Mouse (Mus musculus): ENCODE results near the gene Kirrel3. TPM values are rescaled to one million over a fixed set of nuclear protein-coding genes. Genes with fewer than 3 reads are reported as not detected.

Kirrel3 gene
- total RNA-seq, 4 experiments from 2014 or later: 0.41 to 1.6 (median 0.80) TPM

DNA sequence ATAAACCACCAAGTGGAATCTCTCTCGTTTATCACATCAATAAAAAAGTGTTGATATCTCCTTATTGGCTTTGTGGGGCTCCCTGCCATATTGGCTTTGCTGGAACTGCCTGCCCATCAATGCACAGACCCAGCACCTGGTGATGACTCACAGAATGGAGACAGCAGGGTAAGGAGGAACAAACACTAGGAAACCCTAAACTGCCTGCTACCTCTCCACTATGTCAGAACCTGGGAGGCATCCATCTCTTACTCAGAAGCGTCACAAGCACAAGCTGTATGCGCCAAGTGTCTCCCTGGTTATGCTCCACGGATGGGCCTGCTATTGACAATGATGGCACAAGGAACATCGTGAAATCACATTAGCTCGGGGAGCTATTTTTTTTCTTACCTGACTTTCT is 33.2 kb downstream of the Kirrel3 start:
- no peak for DNase-seq

DNA sequence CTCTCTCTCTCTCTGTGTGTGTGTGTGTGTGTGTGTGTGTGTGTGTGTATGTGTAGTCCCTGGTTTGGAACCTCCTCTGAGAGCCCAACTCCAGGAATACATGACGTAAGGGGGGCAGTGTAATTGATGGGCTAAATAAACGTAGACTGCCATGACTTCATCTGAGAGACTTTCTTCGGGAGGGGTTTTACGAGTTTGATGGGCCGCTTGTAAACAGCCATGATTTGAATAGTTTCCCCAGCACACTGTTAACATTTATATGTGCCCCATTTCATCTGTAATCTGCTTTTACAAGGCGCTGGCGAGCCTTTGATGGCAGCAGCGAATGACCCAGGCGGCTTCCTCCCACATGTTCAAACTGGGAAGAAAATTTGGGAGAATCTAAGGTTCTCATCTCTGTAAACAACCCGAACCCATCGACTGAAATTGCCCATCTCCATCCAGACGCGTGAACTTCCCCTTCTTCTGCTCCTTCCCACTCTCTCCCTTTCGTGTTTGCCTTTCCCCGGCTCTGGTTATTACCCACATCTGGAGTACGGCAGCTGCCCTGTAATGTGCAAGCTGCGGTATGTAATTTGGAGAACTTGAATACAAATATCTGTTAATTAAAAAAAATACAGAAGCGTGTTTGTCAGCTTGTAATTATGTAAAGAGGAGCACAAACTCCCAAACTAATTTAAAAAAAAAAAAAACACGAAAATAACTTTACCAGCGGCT is 34.7 kb downstream of the Kirrel3 start:
- no peak for DNase-seq

- no peak for DNase-seq
These were observed 40.0 kb downstream of the Kirrel3 start for GRCm38 (mm10) chr9:34525695-34526094.

DNA sequence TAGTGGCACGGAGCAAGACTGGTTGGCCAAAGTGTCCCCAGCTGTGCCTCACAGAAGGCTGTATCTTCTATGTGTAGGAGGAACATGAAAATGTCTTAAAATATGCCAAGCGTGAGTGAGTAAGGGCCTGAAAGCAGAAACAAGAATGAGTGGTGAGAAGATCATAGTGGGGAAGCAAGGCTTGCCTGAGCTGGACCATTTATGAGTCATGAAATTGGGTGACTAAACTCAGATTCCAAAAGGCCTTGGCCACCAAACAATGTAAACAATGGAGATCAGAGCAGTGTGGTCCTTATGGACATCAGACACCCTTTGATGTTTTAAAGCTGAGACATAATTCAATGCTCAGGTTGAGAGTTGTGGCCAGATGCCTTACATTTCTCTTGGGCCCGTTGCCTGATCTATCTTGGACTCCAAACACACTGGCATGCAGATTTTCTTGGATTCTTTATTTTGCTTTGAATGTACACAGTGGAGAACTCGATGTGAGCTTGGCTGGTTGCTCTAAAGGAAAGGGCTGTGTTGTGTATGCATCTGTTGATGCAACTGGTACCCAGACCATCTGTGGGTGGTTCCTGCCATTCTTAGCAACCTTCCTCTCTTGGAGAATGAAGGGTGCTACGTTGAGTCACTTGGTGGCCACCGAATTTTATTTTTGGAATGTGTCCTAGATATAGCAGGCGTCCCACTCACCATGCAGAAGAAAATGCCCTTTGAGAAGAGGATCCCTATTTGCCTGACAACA is 53.1 kb downstream of the Kirrel3 start:
- no peak for DNase-seq

DNA sequence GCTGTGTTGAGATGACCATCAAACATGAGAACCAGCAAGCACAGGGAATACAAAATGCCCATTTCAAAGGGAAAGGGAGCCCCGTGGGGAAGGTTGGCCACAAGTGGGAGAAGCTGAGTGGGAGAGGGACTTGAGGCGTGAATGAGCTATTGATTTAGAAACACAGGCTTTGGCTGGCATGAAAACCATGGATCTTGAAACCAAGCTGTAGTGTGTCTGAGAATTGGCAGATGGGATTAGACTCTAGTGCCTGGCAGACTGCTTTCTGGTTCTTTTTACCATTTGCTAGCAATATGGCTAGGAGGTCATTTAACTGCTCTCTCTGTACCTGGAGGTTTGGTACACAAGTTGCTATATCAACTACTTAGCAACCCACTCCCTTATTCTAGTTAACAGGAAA is 56.2 kb downstream of the Kirrel3 start:
- no peak for DNase-seq

- DNase-seq: no peak
These were observed 70.0 kb downstream of the Kirrel3 start for GRCm38 (mm10) chr9:34555699-34556098.

- no peak for DNase-seq
These were observed 72.2 kb downstream of the Kirrel3 start for GRCm38 (mm10) chr9:34557846-34558245.

- DNase-seq: no peak
These were observed 72.7 kb downstream of the Kirrel3 start for GRCm38 (mm10) chr9:34558291-34558899.

- no peak for DNase-seq
These were observed 73.4 kb downstream of the Kirrel3 start for GRCm38 (mm10) chr9:34559102-34559501.

DNA sequence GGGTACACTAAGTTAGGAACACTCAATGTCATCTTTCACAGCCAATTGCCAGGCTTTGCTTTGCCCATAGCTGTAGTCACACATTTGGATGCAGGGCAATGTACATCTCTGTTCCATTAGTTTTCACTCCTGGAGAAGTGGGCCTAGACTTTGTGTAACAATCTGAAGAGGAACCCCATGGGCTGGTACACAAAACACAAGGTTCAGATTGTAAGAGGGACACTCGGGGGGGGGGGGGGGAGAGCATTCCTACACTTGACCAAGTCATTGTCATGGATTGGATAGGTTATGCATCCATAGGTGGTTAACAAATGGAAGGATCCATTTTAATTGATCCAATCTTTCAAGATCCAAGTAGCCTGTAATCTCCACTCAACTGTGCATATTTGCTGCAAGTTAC is 75.6 kb downstream of the Kirrel3 start:
- no peak for DNase-seq

DNA sequence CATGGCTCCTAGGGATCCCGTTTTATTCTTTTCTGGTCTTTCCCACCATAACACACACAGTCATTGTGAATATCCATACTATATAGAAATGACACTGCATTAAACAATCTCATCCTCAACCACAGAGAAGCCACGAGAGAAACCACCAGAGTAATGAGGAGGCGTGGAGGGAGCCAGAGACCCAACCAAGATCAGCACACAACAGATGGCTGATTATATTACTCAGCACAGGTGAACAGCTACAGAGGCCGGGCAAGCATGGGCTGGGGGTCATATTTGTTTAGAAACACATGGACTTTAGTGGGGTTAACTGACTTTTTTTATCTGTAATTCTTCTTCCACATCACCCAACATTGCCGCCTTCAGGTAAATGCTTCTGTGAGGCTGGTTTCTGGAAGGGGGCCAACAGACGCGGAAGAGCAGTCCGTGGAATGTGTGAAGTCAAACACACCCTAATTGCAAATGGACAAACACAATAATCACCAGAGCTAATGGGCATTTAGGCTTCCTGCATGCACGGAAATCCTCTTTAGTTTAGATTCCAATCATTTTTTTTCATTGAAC is 76.8 kb downstream of the Kirrel3 start:
- no peak for DNase-seq

GRCm38 (mm10) chr9:34573906-34574305 is 88.2 kb downstream of the Kirrel3 start:
- no peak for DNase-seq

GRCm38 (mm10) chr9:34574611-34575010 is 88.9 kb downstream of the Kirrel3 start:
- DNase-seq: no peak

GRCm38 (mm10) chr9:34579174-34579573 is 93.5 kb downstream of the Kirrel3 start:
- DNase-seq: no peak

- DNase-seq: no peak
These were observed 94.4 kb downstream of the Kirrel3 start for GRCm38 (mm10) chr9:34580059-34580458.

DNA sequence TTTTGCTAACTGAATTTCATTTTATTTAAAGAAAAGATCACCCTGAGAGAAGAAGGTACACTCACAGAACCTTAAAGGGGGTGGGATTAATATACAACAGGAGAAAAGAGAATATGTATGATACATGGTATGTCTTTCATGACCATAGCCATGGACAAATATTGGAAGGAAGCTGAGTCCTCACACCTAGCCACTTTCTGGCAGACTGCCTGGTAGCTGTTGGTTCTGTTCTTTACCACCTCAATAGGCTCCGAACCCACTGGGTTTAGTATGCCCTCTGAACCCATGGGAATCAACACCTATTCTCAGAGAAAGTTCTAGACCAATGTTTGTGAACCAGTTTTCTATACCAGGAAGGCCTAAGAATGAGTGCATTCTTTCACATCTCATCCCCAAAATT is 96.8 kb downstream of the Kirrel3 start:
- no peak for DNase-seq

DNA sequence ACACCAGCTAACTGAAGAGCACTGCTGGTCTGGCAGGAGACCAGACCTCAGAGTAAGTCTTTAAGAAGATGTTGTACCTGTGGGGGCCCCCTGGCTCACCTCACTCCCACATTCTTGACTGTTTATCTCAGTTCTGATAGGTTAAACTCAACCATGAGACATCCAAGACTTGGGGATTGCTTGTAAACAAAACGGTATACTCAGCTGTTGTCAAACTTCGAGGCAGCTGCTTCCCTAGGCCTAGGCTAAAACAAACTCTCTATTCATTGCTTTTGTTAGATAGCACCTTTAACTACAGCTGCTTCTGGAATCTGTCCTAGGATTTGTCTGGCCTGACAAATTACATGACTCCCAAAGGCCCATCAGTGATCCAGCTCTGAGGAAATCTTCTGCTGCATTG is 99.8 kb downstream of the Kirrel3 start:
- DNase-seq: no peak

DNA sequence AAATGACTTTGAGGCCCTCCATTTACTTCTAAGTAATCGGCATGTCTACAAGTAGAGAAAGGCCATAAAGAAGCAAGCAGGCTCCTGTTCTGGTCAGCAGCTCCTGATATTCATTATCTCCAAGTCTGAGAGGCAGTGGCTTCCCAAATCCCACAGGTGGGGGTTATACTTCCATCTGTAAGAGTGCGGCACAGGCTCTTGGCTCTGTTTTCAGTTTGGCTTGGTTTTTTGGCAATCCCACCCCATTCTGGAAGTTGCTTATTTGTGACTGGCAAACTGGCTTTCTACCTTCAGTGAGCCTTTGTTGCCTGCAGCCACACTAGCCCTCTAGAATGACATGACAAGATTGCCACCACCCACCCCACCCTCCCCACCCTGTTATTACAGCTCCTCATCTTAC is 100.4 kb downstream of the Kirrel3 start:
- DNase-seq: no peak

DNA sequence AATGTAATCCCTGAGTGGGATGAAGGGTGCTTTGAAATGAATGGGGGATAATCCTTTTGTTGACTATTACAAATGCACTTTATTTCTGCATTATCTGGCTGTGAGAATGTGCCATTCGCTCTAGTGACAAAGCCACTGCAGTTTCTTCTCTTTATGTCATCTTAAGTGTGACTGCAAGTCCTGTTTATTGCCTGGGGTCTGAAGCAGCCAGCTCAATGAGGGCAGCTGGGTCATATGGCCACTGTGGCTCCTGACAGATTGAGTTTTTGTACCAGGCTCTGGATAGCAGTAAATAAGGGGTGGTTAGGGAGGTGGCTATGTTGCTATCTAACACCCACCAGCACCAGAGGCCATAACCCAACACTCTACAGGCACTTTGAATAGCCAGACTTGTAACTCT is 104.1 kb downstream of the Kirrel3 start:
- DNase-seq: no peak

- no peak for DNase-seq
These were observed 106.4 kb downstream of the Kirrel3 start for GRCm38 (mm10) chr9:34592073-34592610.

GRCm38 (mm10) chr9:34593889-34594288 is 108.2 kb downstream of the Kirrel3 start:
- DNase-seq: no peak

DNA sequence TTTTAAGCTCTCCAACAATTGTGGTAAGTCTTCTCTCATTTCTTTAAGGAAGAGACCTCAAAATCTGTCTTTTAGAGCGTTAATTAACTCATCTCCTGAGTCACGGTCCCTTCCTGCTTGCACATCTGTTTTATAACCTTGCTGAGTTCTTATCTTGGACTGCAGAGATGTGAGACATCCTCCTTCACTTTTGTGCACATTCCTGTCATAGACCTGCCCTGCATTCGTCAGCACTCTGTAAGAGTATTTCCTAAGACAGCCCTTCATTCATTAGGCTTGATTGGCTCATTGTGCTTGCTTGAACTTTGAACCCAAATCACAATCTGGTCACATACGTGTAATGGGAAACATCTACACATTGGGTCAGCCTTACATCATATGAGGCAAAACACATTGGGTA is 114.6 kb downstream of the Kirrel3 start:
- no peak for DNase-seq

DNA sequence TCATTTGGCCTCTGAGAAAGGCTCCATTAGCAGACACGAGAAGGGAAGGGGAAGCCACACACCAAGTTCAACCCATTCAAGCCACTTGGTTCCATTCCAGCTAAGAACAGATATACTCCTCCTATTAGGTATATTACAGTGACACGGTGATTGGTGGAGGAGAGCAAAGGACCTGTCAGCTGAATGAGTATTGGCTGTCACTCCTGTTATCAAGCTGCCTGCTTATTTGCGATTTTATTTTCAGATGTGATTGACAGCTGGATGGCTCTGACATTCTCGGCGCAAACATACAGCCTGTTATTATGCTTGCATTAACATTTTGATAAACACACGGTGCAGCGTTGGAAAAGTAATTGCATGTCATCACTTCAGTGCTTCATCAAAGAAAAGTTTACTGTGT is 118.1 kb downstream of the Kirrel3 start:
- DNase-seq: no peak

Data from adrenal gland, adult 8-10 months (tissue).